Mouse (Mus musculus) heart, postnatal 25 days (tissue): Measurements from ENCODE around the gene Olfr744. TPM values are rescaled to one million over a fixed set of nuclear protein-coding genes. Genes with fewer than 3 reads are reported as not detected.
"Not testable (repeated sequence)": the region's sequence is repeated elsewhere in the genome, so short reads cannot be mapped to it uniquely, and the experiment has no call there.

Source experiments
- DNase-seq: peaks from one replicate; pipeline ENCODE4 v3.0.0; 2022; ENCODE audit warnings: low spot score
- intact Hi-C: fragments of 180-260 bp; cut with DNase I; formaldehyde crosslinking; loops from one replicate; pipeline ENCODE4 v1.15.1; 2025
- total RNA-seq, 2 experiments: library from RNA; stranded (reverse); gene quantifications; 2 replicates each; pipeline ENCODE4 v1.2.3; 2021

Gene Olfr744
- total RNA-seq: not detected

DNA sequence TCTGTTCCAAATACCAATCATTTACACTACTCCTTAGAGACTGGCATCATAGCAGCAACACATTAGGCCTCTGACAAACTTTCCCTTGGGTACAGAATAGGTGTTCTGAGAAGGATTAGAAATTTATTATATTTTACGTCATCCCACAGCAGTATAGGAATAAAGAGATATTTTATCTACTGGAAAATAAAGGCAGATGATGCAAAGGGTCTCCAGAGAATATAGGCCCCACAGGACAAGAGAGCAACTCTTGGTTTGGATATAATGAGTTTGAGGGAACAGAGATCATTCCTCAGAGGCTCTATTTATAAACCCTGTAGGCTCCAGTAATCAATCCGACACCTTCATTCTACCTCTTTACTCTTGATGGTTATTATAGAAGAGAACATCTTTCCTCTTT lies at the start of gene Olfr744:
Gene Olfr744 (plus strand): TSS at position 301 of the 400 bp plus-strand sequence.
- DNase-seq: no peak
- intact Hi-C loops: no loop called here

DNA sequence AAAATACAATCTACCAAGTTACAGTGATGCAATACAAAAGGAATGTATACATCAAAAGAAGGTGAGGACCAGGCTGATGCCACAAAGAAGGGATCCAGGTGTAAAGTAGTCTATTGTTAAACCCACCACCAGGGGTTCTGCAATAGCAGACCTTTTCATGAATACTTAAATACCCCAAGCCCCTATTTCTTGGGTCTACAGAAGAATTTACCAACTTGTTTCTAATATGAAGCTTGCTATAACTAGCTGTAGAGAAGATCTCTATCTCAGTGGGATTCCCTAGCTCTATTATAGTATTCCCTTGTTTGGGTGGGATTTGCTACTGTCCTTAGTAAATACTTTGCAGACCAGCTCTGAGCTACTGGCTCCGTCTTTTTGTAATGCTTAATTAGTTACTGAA lies 41.6 kb upstream of the Olfr744 start:
- intact Hi-C loops: not testable (repeated sequence)

DNA sequence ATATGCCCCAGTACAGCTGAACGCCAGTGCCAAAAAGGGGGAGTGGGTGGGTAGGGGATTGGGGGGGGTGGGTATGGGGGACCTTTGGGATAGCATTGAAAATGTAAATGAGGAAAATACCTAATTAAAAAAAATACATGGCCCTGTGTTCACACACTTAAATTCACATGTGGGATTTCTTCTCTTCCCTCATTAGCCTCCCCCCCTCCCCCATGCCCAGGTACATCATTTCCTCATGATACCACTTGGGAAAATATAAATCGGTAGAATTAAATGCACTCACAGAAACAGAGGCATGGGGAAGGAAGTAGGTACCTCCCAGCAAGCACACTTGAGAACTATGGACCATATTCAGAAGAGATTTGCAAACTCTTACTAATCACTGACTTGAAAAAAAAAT lies 24.4 kb downstream of the Olfr744 start, which contains the start of gene Olfr745:
Gene Olfr745 (plus strand): TSS at position 301 of the 400 bp plus-strand sequence.
- no peak for DNase-seq
- intact Hi-C loops: no loop called here

More for the DNA sequence above, 41.6 kb upstream of the Olfr744 start:
- not testable (repeated sequence) for DNase-seq

DNA sequence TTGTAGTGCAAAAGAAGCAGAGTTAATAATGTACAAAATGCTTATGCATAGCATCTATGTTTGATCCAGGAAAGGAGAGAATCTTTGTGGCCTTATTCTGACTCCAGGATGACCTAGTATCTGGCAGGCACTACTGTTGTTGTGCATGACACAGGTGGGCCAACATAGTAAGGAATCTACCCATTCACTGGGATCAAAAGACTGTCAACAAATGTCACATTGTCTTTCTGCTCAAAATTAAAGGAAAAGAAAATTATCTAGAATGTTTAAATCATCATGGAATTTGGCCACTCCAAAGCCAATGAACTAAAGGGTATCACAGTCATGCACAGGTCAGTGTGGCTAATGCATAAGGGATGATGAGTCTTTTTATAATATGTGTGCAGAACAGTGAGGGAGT lies 32.1 kb downstream of the Olfr744 start, which contains the start of gene Olfr746:
Gene Olfr746 (plus strand): TSS at position 301 of the 400 bp plus-strand sequence.
- intact Hi-C loops: no loop called here
- DNase-seq: no peak

Other genes with a start within 250 kb of the Olfr744 start
- gene Olfr736, start 233.7 kb upstream of the Olfr744 start, total RNA-seq: not detected
- not detected for gene Olfr738, start 207.3 kb upstream of the Olfr744 start, total RNA-seq
- not detected for gene Olfr739, start 196.3 kb upstream of the Olfr744 start, total RNA-seq
- not detected for gene Olfr740, start 169.3 kb upstream of the Olfr744 start, total RNA-seq
- not detected for gene Olfr741, start 142.1 kb upstream of the Olfr744 start, total RNA-seq
- not detected for gene Olfr742, start 111.3 kb upstream of the Olfr744 start, total RNA-seq
- not detected for gene Olfr743, start 93.0 kb upstream of the Olfr744 start, total RNA-seq
- gene Olfr745, start 24.5 kb downstream of the Olfr744 start, total RNA-seq: not detected
- gene Olfr746, start 32.2 kb downstream of the Olfr744 start, total RNA-seq: not detected
- not detected for gene Olfr747, start 78.3 kb downstream of the Olfr744 start, total RNA-seq
- not detected for gene Olfr748, start 92.5 kb downstream of the Olfr744 start, total RNA-seq
- gene Olfr749, start 130.2 kb downstream of the Olfr744 start, total RNA-seq: not detected
- 10 to 100 TPM; 16.2 to 17.0 TPM for gene Ttc5, start 170.6 kb downstream of the Olfr744 start, total RNA-seq
- under 1 TPM in 1 of 2 experiments, not detected in 1; 0.39 TPM for gene Ccnb1ip1, start 192.9 kb downstream of the Olfr744 start, total RNA-seq
- 10 to 100 TPM; 13.4 to 16.0 TPM for gene Parp2, start 193.0 kb downstream of the Olfr744 start, total RNA-seq